ENCODE assay signal across 15 mouse cellular contexts in genomic region chr11:94412562-94412961, GRCm38 (mm10). TPM values are rescaled to one million over a fixed set of nuclear protein-coding genes. Genes with fewer than 3 reads are reported as not detected.
DNase-seq lines count a peak whose midpoint lies in the region; ATAC-seq and TF ChIP-seq lines count a peak whose summit lies in the region.
"Had no signal": no experiment of that assay in that cellular context is flagged by ENCODE, and none has a peak within 500 bp of the region (broad histone marks: within the 10 kb centered on the region; RNA-seq: fewer than 3 reads in every experiment).

No protein-coding gene starts in this region.

- H3K4me2 ChIP-seq in heart, embryonic 14.5 days (ENCODE audit: low read length) = peak overlapping the region; percentile 49
- H3K4me2 ChIP-seq in forebrain, embryonic 14.5 days (ENCODE audit: low read length) = peak overlapping the region; percentile 39; the same call in 1 of the 2 replicates
- peak overlapping the region; percentile 37; the same call in 1 of the 2 replicates for H3K4me2 ChIP-seq in hindbrain, embryonic 16.5 days (ENCODE audit: low read length)
- H3K4me2 ChIP-seq in lung, postnatal 0 days (replicated peaks; ENCODE audit: low read depth, low read length) = no peak overlapping the region
- H3K4me2 ChIP-seq in kidney, embryonic 15.5 days = no peak overlapping the region
- H3K4me2 ChIP-seq: limb, embryonic 12.5 days; stomach, embryonic 15.5 days had no signal

- ATAC-seq in heart, embryonic 14.5 days (ENCODE audit: insufficient number of reproducible peaks, insufficient read depth, low FRiP score, low read depth) = no peak; the same call in 1 of the 2 replicates
- peak; percentile 27; the same call in 1 of the 2 replicates for ATAC-seq in common myeloid progenitor, adult 5-6 weeks (replicated peaks; ENCODE audit: low read depth, poor library complexity, severe bottlenecking)
- no peak for ATAC-seq in forebrain, embryonic 14.5 days
- no peak for ATAC-seq in hindbrain, embryonic 16.5 days
- ATAC-seq in lung, postnatal 0 days = no peak
- ATAC-seq in kidney, embryonic 15.5 days (replicated peaks; ENCODE audit: low FRiP score) = no peak

- H3K9me3 ChIP-seq in heart, embryonic 14.5 days (ENCODE audit: control insufficient read depth, low read length) = no peaks in the 10 kb centered on the region
- no peaks in the 10 kb centered on the region for H3K9me3 ChIP-seq in forebrain, embryonic 14.5 days (replicated peaks; ENCODE audit: control insufficient read depth, low read length)
- H3K9me3 ChIP-seq in hindbrain, embryonic 16.5 days (ENCODE audit: control insufficient read depth, low read length) = no peaks in the 10 kb centered on the region
- H3K9me3 ChIP-seq in lung, postnatal 0 days (ENCODE audit: low read length) = no peaks in the 10 kb centered on the region
- H3K9me3 ChIP-seq in kidney, embryonic 15.5 days (replicated peaks) = no peaks in the 10 kb centered on the region
- H3K9me3 ChIP-seq: limb, embryonic 12.5 days; stomach, embryonic 15.5 days had no signal

- TF ChIP-seq CTCF in lung, postnatal 0 days (IDR thresholded peaks at IDR 0.05) = no peak

- TF ChIP-seq EP300 in lung, postnatal 0 days (IDR thresholded peaks at IDR 0.05) = no peak

- DNase-seq in heart, postnatal 4 days = no peak
- DNase-seq in forebrain, embryonic 14.5 days (ENCODE audit: low spot score) = no peak
- no peak for DNase-seq in lung, postnatal 0 days (ENCODE audit: low spot score)
- DNase-seq in gastrocnemius, postnatal 10 days = no peak
- DNase-seq: adrenal gland, postnatal 36 days; kidney, adult 11 months; kidney, postnatal 4 days; lung, postnatal 36 days had no signal

- H3K4me3 ChIP-seq in heart, embryonic 14.5 days (ENCODE audit: control insufficient read depth in 1 of 2, insufficient read depth in 1 of 2, low read depth in 1 of 2, low read length in 2 of 2) = no peak overlapping the region
- no peak overlapping the region for H3K4me3 ChIP-seq in forebrain, embryonic 14.5 days (ENCODE audit: low read depth, low read length)
- H3K4me3 ChIP-seq in hindbrain, embryonic 16.5 days (ENCODE audit: low read length) = no peak overlapping the region
- H3K4me3 ChIP-seq in lung, postnatal 0 days (ENCODE audit: low read depth, low read length) = no peak overlapping the region
- H3K4me3 ChIP-seq in kidney, embryonic 15.5 days (replicated peaks) = no peak overlapping the region
- H3K4me3 ChIP-seq: limb, embryonic 12.5 days; myocyte; stomach, embryonic 15.5 days had no signal

- peaks cover 26 to 36% of the 10 kb centered on the region in 2 experiments for H3K4me1 ChIP-seq in heart, embryonic 14.5 days (ENCODE audit: control insufficient read depth in 2 of 2, insufficient read depth in 2 of 2, low read length in 2 of 2)
- peaks cover 30% of the 10 kb centered on the region for H3K4me1 ChIP-seq in forebrain, embryonic 14.5 days (ENCODE audit: control insufficient read depth, insufficient read depth, low read length)
- H3K4me1 ChIP-seq in hindbrain, embryonic 16.5 days (ENCODE audit: control insufficient read depth, insufficient read depth, low read depth, low read length) = peaks cover 25% of the 10 kb centered on the region
- H3K4me1 ChIP-seq in lung, postnatal 0 days (ENCODE audit: insufficient read depth, low read depth, low read length) = no peaks in the 10 kb centered on the region
- peaks cover 49% of the 10 kb centered on the region for H3K4me1 ChIP-seq in kidney, embryonic 15.5 days

- H3K9ac ChIP-seq in heart, embryonic 14.5 days (ENCODE audit: low read length) = peak overlapping the region; percentile 38; the same call in 1 of the 2 replicates
- H3K9ac ChIP-seq in forebrain, embryonic 14.5 days (ENCODE audit: low read length) = peak overlapping the region; percentile 50; the same call in 1 of the 2 replicates
- 0 out of 2 replicates have a peak overlapping the region, but pooled peaks have one; percentile 19 for H3K9ac ChIP-seq in hindbrain, embryonic 16.5 days (ENCODE audit: low read depth, low read length)
- H3K9ac ChIP-seq in lung, postnatal 0 days (replicated peaks; ENCODE audit: low read depth) = no peak overlapping the region
- H3K9ac ChIP-seq in kidney, embryonic 15.5 days = no peak overlapping the region
- H3K9ac ChIP-seq: limb, embryonic 12.5 days; stomach, embryonic 15.5 days had no signal

- WGBS in heart, embryonic 14.5 days = 0% methylated on average over 2 of the region's 2 CpGs
- 69% methylated on average over 2 of the region's 2 CpGs for WGBS in forebrain, embryonic 14.5 days
- 56% methylated on average over 2 of the region's 2 CpGs for WGBS in hindbrain, embryonic 16.5 days
- WGBS in lung, postnatal 0 days = 13% methylated on average over 2 of the region's 2 CpGs
- WGBS in kidney, embryonic 15.5 days = 40% methylated on average over 2 of the region's 2 CpGs

- H3K36me3 ChIP-seq in heart, embryonic 14.5 days (ENCODE audit: control insufficient read depth, insufficient read depth, low read length) = no peaks in the 10 kb centered on the region
- peaks cover 22% of the 10 kb centered on the region; the same call in 1 of the 2 replicates for H3K36me3 ChIP-seq in forebrain, embryonic 14.5 days (ENCODE audit: control insufficient read depth, insufficient read depth, low read length)
- peaks cover 12% of the 10 kb centered on the region for H3K36me3 ChIP-seq in hindbrain, embryonic 16.5 days (ENCODE audit: control insufficient read depth, insufficient read depth, low read length)
- no peaks in the 10 kb centered on the region for H3K36me3 ChIP-seq in lung, postnatal 0 days (ENCODE audit: insufficient read depth, low read length)
- peaks cover 23% of the 10 kb centered on the region for H3K36me3 ChIP-seq in kidney, embryonic 15.5 days
- H3K36me3 ChIP-seq: stomach, embryonic 15.5 days had no signal

- H3K27ac ChIP-seq in heart, embryonic 14.5 days (replicated peaks in 1 of 2; ENCODE audit: control insufficient read depth in 1 of 2, insufficient read depth in 1 of 2, low read depth in 2 of 2, low read length in 2 of 2) = peak overlapping the region; percentile 51 to 75
- H3K27ac ChIP-seq in forebrain, embryonic 14.5 days (ENCODE audit: low read depth, low read length) = peak overlapping the region; percentile 88
- H3K27ac ChIP-seq in hindbrain, embryonic 16.5 days (ENCODE audit: low read depth, low read length) = peak overlapping the region; percentile 58; the same call in 1 of the 2 replicates
- no peak overlapping the region for H3K27ac ChIP-seq in lung, postnatal 0 days (ENCODE audit: low read length)
- H3K27ac ChIP-seq in kidney, embryonic 15.5 days = no peak overlapping the region
- H3K27ac ChIP-seq: limb, embryonic 12.5 days; stomach, embryonic 15.5 days had no signal

- peaks cover 32% of the 10 kb centered on the region for H3K27me3 ChIP-seq in heart, embryonic 14.5 days (ENCODE audit: control insufficient read depth, insufficient read depth, low read length)
- no peaks in the 10 kb centered on the region for H3K27me3 ChIP-seq in forebrain, embryonic 14.5 days (replicated peaks; ENCODE audit: control insufficient read depth, insufficient read depth, low read length)
- H3K27me3 ChIP-seq in hindbrain, embryonic 16.5 days (replicated peaks; ENCODE audit: control insufficient read depth, insufficient read depth, low read length) = no peaks in the 10 kb centered on the region
- H3K27me3 ChIP-seq in lung, postnatal 0 days (replicated peaks; ENCODE audit: insufficient read depth, low read length) = no peaks in the 10 kb centered on the region
- H3K27me3 ChIP-seq in kidney, embryonic 15.5 days = peaks cover 17% of the 10 kb centered on the region; the same call in 1 of the 2 replicates
- H3K27me3 ChIP-seq: stomach, embryonic 15.5 days had no signal

RNA-seq across cellular contexts. Expression of gene Abcc3, which starts 19.8 kb away (rescaled TPM):
- polyA plus RNA-seq in heart, embryonic 14.5 days (2014; fragmentation: Nextera tagmentation; extraction: Ambion mirVana) = 0.49 and 1.2 TPM in 2 replicates
- total RNA-seq in heart, postnatal 4 days (2021) = 1 to 10 TPM; 1.6 to 1.8 TPM
- total RNA-seq in common myeloid progenitor, adult 5-6 weeks (2017) = 0.27 TPM in 1 of 2 replicates, not detected in the other
- 0.27 and 1.7 TPM in 2 replicates for polyA plus RNA-seq in forebrain, embryonic 14.5 days (2014; fragmentation: Nextera tagmentation; extraction: Ambion mirVana)
- 0.91 and 1.3 TPM in 2 replicates for polyA plus RNA-seq in hindbrain, embryonic 16.5 days (2015; fragmentation: Nextera tagmentation; extraction: Ambion mirVana)
- polyA plus RNA-seq in lung, postnatal 0 days (2015; fragmentation: Nextera tagmentation; extraction: Ambion mirVana) = 8.7 and 10.4 TPM in 2 replicates
- 1 to 10 TPM; 1.9 to 2.1 TPM for total RNA-seq in gastrocnemius, postnatal 10 days (2021)
- polyA plus RNA-seq in kidney, embryonic 15.5 days (2015; fragmentation: Nextera tagmentation; extraction: Ambion mirVana) = 3.4 and 6.0 TPM in 2 replicates
- polyA plus RNA-seq: myocyte had no signal

Comparison
In these comparisons a context has a peak if more than half of its experiments do, and no peak if none do; other contexts are left out.
1. H3K27ac ChIP-seq: peak in heart, embryonic 14.5 days (2 of 2), forebrain, embryonic 14.5 days (single experiment) and hindbrain, embryonic 16.5 days (single experiment); none in lung, postnatal 0 days (single experiment) and kidney, embryonic 15.5 days (single experiment).
2. H3K4me2 ChIP-seq: peak in heart, embryonic 14.5 days (single experiment), forebrain, embryonic 14.5 days (single experiment) and hindbrain, embryonic 16.5 days (single experiment); none in lung, postnatal 0 days (single experiment) and kidney, embryonic 15.5 days (single experiment).
3. H3K9ac ChIP-seq: peak in heart, embryonic 14.5 days (single experiment), forebrain, embryonic 14.5 days (single experiment) and hindbrain, embryonic 16.5 days (single experiment); none in lung, postnatal 0 days (single experiment) and kidney, embryonic 15.5 days (single experiment).